Mouse (Mus musculus): Measurements from ENCODE around the gene Mcrip2.

Mcrip2 gene

GRCm38 (mm10) chr17:25818851-25819780, 49.4 kb downstream of the Mcrip2 start:
- DNase-seq (ENCODE audit: extremely low read depth, low read depth): no peak

- no peak for DNase-seq (ENCODE audit: extremely low read depth, low read depth)
Measured at GRCm38 (mm10) chr17:25817662-25818061, 50.9 kb downstream of the Mcrip2 start.

All from MEL-GATA-1-ER (cell line).